ENCODE assay signal across 8 mouse cellular contexts in genomic region chr7:58657913-58658789, GRCm38 (mm10). TPM values are rescaled to one million over a fixed set of nuclear protein-coding genes. Genes with fewer than 3 reads are reported as not detected.
A peak's percentile ranks its signal among the peaks of the same experiment; 100 is the strongest.
DNase-seq lines count a peak whose midpoint lies in the region; ATAC-seq lines count a peak whose summit lies in the region.

No protein-coding gene starts in this region.

- H3K4me1 ChIP-seq in hindbrain, embryonic 13.5 days (replicated peaks): peaks cover 5% of the 10 kb centered on the region
- peaks cover 5% of the 10 kb centered on the region for H3K4me1 ChIP-seq in limb, embryonic 10.5 days
- H3K4me1 ChIP-seq in midbrain, embryonic 10.5 days: peaks cover 6% of the 10 kb centered on the region

- no peaks in the 10 kb centered on the region for H3K36me3 ChIP-seq in hindbrain, embryonic 13.5 days
- H3K36me3 ChIP-seq in limb, embryonic 10.5 days: no peaks in the 10 kb centered on the region
- H3K36me3 ChIP-seq in midbrain, embryonic 10.5 days: no peaks in the 10 kb centered on the region

- peak overlapping the region; percentile 70 for H3K9ac ChIP-seq in hindbrain, embryonic 13.5 days

- peak; percentile 85 for DNase-seq in NIH3T3 (ENCODE audit: low read depth)
- DNase-seq in cerebellum, adult 9-10 months: peak; percentile 2
- DNase-seq in frontal cortex, postnatal 36 days (ENCODE audit: low spot score in 2 of 2): peak; percentile 14 to 22
- DNase-seq in limb, embryonic 10.5 days (ENCODE audit: low spot score): peak; percentile 82
- DNase-seq in midbrain, embryonic 10.5 days (ENCODE audit: low spot score): peak; percentile 78
- DNase-seq in right cerebral cortex, postnatal 25 days: peak; percentile 55
- peak; percentile 65 to 70 for DNase-seq in urinary bladder, postnatal 36 days (ENCODE audit: low spot score in 2 of 2)

- WGBS in hindbrain, embryonic 13.5 days: under 1% methylated on average over 77 of the region's 81 CpGs
- under 1% methylated on average over 81 of the region's 81 CpGs for WGBS in limb, embryonic 10.5 days
- WGBS in midbrain, embryonic 10.5 days: under 1% methylated on average over 76 of the region's 81 CpGs

- peaks cover 17% of the 10 kb centered on the region for H3K27me3 ChIP-seq in hindbrain, embryonic 13.5 days
- H3K27me3 ChIP-seq in limb, embryonic 10.5 days (ENCODE audit: low read depth, poor library complexity, severe bottlenecking): peaks cover 19% of the 10 kb centered on the region
- peaks cover 37% of the 10 kb centered on the region for H3K27me3 ChIP-seq in midbrain, embryonic 10.5 days (ENCODE audit: low read depth, poor library complexity, severe bottlenecking)

- H3K4me3 ChIP-seq in hindbrain, embryonic 13.5 days: peak overlapping the region; percentile 74
- peak overlapping the region; percentile 75 for H3K4me3 ChIP-seq in limb, embryonic 10.5 days
- H3K4me3 ChIP-seq in midbrain, embryonic 10.5 days: peak overlapping the region; percentile 72

- ATAC-seq in hindbrain, embryonic 13.5 days (ENCODE audit: low FRiP score): peak; percentile 89

- H3K4me2 ChIP-seq in hindbrain, embryonic 13.5 days: peak overlapping the region; percentile 87

- H3K27ac ChIP-seq in hindbrain, embryonic 13.5 days: no peak overlapping the region
- peak overlapping the region; percentile 88 for H3K27ac ChIP-seq in limb, embryonic 10.5 days
- H3K27ac ChIP-seq in midbrain, embryonic 10.5 days (replicated peaks): peak overlapping the region; percentile 88

- H3K9me3 ChIP-seq in hindbrain, embryonic 13.5 days: no peaks in the 10 kb centered on the region
- no peaks in the 10 kb centered on the region for H3K9me3 ChIP-seq in limb, embryonic 10.5 days (replicated peaks)
- no peaks in the 10 kb centered on the region for H3K9me3 ChIP-seq in midbrain, embryonic 10.5 days (replicated peaks)

RNA-seq across cellular contexts. Expression of gene Atp10a, which starts 2.2 kb away (rescaled TPM):
- polyA plus RNA-seq in hindbrain, embryonic 13.5 days (2015; fragmentation: Nextera tagmentation; extraction: Ambion mirVana): 0.54 and 0.84 TPM in 2 replicates
- 1.5 and 1.7 TPM in 2 replicates for polyA plus RNA-seq in limb, embryonic 10.5 days (2016; fragmentation: Nextera tagmentation; extraction: Ambion mirVana)
- polyA plus RNA-seq in midbrain, embryonic 10.5 days (2016; fragmentation: Nextera tagmentation; extraction: Ambion mirVana): 1.7 and 1.9 TPM in 2 replicates

Comparison
In these comparisons a context has a peak if more than half of its experiments do, and no peak if none do; other contexts are left out.
1. DNase-seq: peak in every context shown above with its lines; median percentile 85 in NIH3T3; 82 in limb, embryonic 10.5 days; 78 in midbrain, embryonic 10.5 days; 68 in urinary bladder, postnatal 36 days; 55 in right cerebral cortex, postnatal 25 days; 18 in frontal cortex, postnatal 36 days; 2 in cerebellum, adult 9-10 months.